Mouse (Mus musculus) Patski (cell line): ENCODE data around the gene Rcor3. TPM values are rescaled to one million over a fixed set of nuclear protein-coding genes. Genes with fewer than 3 reads are reported as not detected.

Experiments used
- ATAC-seq: fragments of 100-300 bp; one replicate; pipeline ENCODE4 v1.8.0; 2021
- CTCF ChIA-PET: fragments of 350-600 bp; sonication (Branson Sonifier 250); formaldehyde crosslinking; loops from one replicate; lab custom pipeline; 2022; ENCODE audit warnings: inconsistent platforms; lab: Charles Lee
- POLR2A ChIA-PET: fragments of 350-600 bp; sonication (Branson Sonifier 250); formaldehyde crosslinking; loops from one replicate; lab custom pipeline; 2022; ENCODE audit warnings: antibody characterized with exemption, inconsistent platforms; lab: Charles Lee
- DNase-seq: peaks from one replicate; pipeline ENCODE4 v3.0.0-alpha.2; 2011; ENCODE audit warnings: low read depth, low spot score
- H3K27me3 ChIP-seq: fragments of 371-371 bp; one replicate; pipeline ENCODE4 v1.5.1; 2021
- CTCF ChIP-seq: fragments of 100-300 bp; IDR thresholded peaks from one replicate; pipeline ENCODE4 v1.5.1; 2021
- in situ Hi-C: fragments of 300-500 bp; cut with MboI; formaldehyde crosslinking; loops from 3 replicates; pipeline ENCODE4 v1.11.1; 2018; ENCODE audit warnings: low pct_unique_long_range_greater_than_20kb, mixed read lengths
- polyA plus RNA-seq: library from polyadenylated mRNA; unstranded; gene quantifications from one replicate; pipeline ENCODE4 v1.2.3, GENCODE M21; 2021

Gene Rcor3
- polyA plus RNA-seq, 1 experiment from 2014 or later: 34.2 TPM

- POLR2A ChIA-PET: no interaction called here
- in situ Hi-C loops: no loop called here
- ATAC-seq: no peak
Observed at GRCm38 (mm10) chr1:192087098-192087497, 50.8 kb downstream of the Rcor3 start.

GRCm38 (mm10) chr1:192086279-192087037 lies 51.4 kb downstream of the Rcor3 start:
- ATAC-seq (no peak), DNase-seq (no peak)
- POLR2A ChIA-PET: no interaction called here
- CTCF ChIA-PET: interaction anchor here (1.0 to 1.2 kb wide), 2 partner anchors 19 to 121 kb away, joined by 3 read pairs; no protein-coding TSS in a partner anchor
- H3K27me3 ChIP-seq: no peaks in the 10 kb centered on the region
- TF ChIP-seq CTCF: no peak
- in situ Hi-C loops: no loop called here

More at GRCm38 (mm10) chr1:192087098-192087497, 50.8 kb downstream of the Rcor3 start:
- DNase-seq: no peak
- CTCF ChIA-PET: interaction anchor here (1.0 to 1.2 kb wide), 2 partner anchors 19 to 122 kb away, joined by 3 read pairs; no protein-coding TSS in a partner anchor
- H3K27me3 ChIP-seq: no peaks in the 10 kb centered on the region
- no peak for TF ChIP-seq CTCF

GRCm38 (mm10) chr1:192085218-192085617 lies 52.6 kb downstream of the Rcor3 start:
- no peak for DNase-seq
- no peaks in the 10 kb centered on the region for H3K27me3 ChIP-seq
- ChIA-PET POLR2A (no interaction called here), CTCF (no interaction called here)
- in situ Hi-C loops: no loop called here
- no peak for TF ChIP-seq CTCF
- no peak for ATAC-seq

GRCm38 (mm10) chr1:192082646-192083045 lies 55.2 kb downstream of the Rcor3 start:
- no peaks in the 10 kb centered on the region for H3K27me3 ChIP-seq
- ChIA-PET POLR2A (no interaction called here), CTCF (interaction anchor here (1.7 kb wide), 1 partner anchor 118 kb away, joined by 5 read pairs; no protein-coding TSS in a partner anchor)
- no peak for TF ChIP-seq CTCF
- no peak for DNase-seq
- in situ Hi-C loops: no loop called here
- no peak for ATAC-seq

- no peak for TF ChIP-seq CTCF
- ATAC-seq (no peak), DNase-seq (no peak)
- ChIA-PET POLR2A (interaction anchor here (0.8 kb wide), 1 partner anchor 10 kb away, joined by 3 read pairs; no protein-coding TSS in a partner anchor), CTCF (interaction anchor here (1.2 kb wide), 1 partner anchor 10 kb away, joined by 3 read pairs; no protein-coding TSS in a partner anchor)
- H3K27me3 ChIP-seq: no peaks in the 10 kb centered on the region
- in situ Hi-C loops: no loop called here
Observed at GRCm38 (mm10) chr1:192081129-192081528, 56.7 kb downstream of the Rcor3 start.

- in situ Hi-C loops: no loop called here
- ChIA-PET CTCF (interaction anchor here (1.1 to 2.9 kb wide), 2 partner anchors 13 to 108 kb away, joined by 3 to 10 read pairs; partner anchors contain the start of gene Traf5), POLR2A (no interaction called here)
- no peaks in the 10 kb centered on the region for H3K27me3 ChIP-seq
- TF ChIP-seq CTCF: no peak
- no peak for ATAC-seq
- no peak for DNase-seq
Observed at GRCm38 (mm10) chr1:192079121-192079520, 58.7 kb downstream of the Rcor3 start.

- ChIA-PET CTCF (interaction anchor here (2.9 kb wide), 1 partner anchor 14 kb away, joined by 10 read pairs; the partner anchor contains the start of gene Traf5), POLR2A (interaction anchor here (0.7 kb wide), 1 partner anchor 11 kb away, joined by 3 read pairs; no protein-coding TSS in a partner anchor)
- no peaks in the 10 kb centered on the region for H3K27me3 ChIP-seq
- ATAC-seq (no peak), DNase-seq (no peak)
- TF ChIP-seq CTCF: no peak
- in situ Hi-C loops: no loop called here
Observed at GRCm38 (mm10) chr1:192078406-192078805, 59.5 kb downstream of the Rcor3 start.

- ChIA-PET POLR2A (interaction anchor here (0.7 to 1.5 kb wide), 2 partner anchors 12 to 15 kb away, joined by 3 read pairs; no protein-coding TSS in a partner anchor), CTCF (interaction anchor here (0.9 to 2.4 kb wide), 8 partner anchors 10 to 242 kb away, joined by 3 to 18 read pairs (median 4); partner anchors contain the start of gene Traf5)
- peak; percentile 96 for ATAC-seq
- H3K27me3 ChIP-seq: no peaks in the 10 kb centered on the region
- TF ChIP-seq CTCF: no peak
- DNase-seq: peak; percentile 91
- in situ Hi-C loops: no loop called here
Observed at GRCm38 (mm10) chr1:192076796-192077535, 60.9 kb downstream of the Rcor3 start.

GRCm38 (mm10) chr1:192076101-192076500 lies 61.8 kb downstream of the Rcor3 start:
- ATAC-seq (no peak), DNase-seq (no peak)
- in situ Hi-C loops: no loop called here
- no peak for TF ChIP-seq CTCF
- ChIA-PET POLR2A (interaction anchor here (1.5 kb wide), 1 partner anchor 16 kb away, joined by 3 read pairs; no protein-coding TSS in a partner anchor), CTCF (interaction anchor here (0.9 to 2.4 kb wide), 8 partner anchors 9 to 241 kb away, joined by 3 to 18 read pairs (median 4); partner anchors contain the start of gene Traf5)
- no peaks in the 10 kb centered on the region for H3K27me3 ChIP-seq

- CTCF ChIA-PET: interaction anchor here (2.4 kb wide), 1 partner anchor 110 kb away, joined by 18 read pairs; no protein-coding TSS in a partner anchor
- in situ Hi-C loops: no loop called here
- no peak for ATAC-seq
Observed at GRCm38 (mm10) chr1:192074824-192075223, 63.0 kb downstream of the Rcor3 start.

More at GRCm38 (mm10) chr1:192074824-192075223, 63.0 kb downstream of the Rcor3 start:
- TF ChIP-seq CTCF: no peak
- POLR2A ChIA-PET: no interaction called here
- no peaks in the 10 kb centered on the region for H3K27me3 ChIP-seq
- no peak for DNase-seq
